Mouse (Mus musculus) CH12.LX (cell line): ENCODE data around the gene Atrip.

Experiments used
- CTCF ChIP-seq, 2 experiments: IDR thresholded peaks in 1 of 2; conservative IDR thresholded peaks in 1 of 2; 2 replicates each; pipeline ENCODE4 v1.5.1; 2011 to 2012; ENCODE audit warnings: low read depth in 2 of 2, low read length in 2 of 2, improper control_type of control experiment in 1 of 2, inconsistent platforms in 1 of 2, mild to moderate bottlenecking in 1 of 2, moderate library complexity in 1 of 2
- JUND ChIP-seq: conservative IDR thresholded peaks from 2 replicates; pipeline ENCODE4 v1.6.1; 2011; ENCODE audit warnings: low read depth, low read length, improper control_type of control experiment
- NELFE ChIP-seq: IDR thresholded peaks from 2 replicates; pipeline ENCODE4 v1.6.1; 2011; ENCODE audit warnings: low read depth, low read length, improper control_type of control experiment

DNA sequence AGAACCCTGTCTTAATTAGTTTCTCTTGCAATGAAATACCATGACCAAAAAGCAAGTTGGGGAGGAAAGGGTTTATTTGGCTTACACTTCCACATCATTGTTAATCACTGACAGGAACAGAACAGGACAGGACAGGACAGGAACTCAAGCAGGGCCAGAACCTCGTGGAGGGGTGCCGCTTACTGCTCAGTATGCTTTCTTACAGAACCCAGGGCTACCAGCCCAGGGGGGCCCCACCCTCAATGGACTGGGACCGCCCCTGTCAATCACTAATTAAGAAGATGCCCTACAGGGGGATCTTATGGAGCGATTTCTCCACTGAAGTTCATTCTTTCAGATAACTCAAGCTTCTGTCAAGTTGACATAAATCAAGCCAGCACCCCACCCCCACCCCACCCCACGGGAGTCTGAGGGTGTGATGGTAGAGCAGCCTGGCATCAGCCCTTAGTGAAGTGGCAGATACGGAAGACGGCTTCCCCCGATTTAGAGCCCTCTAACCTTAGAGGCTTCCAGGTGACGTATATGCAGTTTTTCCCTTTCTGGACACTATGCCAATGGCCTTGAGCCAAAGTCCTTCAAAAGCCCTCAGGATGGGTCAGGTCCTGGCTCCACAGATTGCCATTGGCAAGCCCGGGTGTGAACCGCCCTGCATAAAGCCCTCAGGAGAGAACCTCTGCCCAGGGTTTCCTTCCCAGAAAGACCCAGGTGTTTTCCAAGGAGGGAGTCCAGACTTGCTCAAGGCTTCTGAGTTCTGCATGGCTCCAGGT, 20.0 kb upstream of the Atrip start:
- TF ChIP-seq NELFE, result no peak
- TF ChIP-seq CTCF (conservative IDR thresholded peaks at IDR 0.05 in 1 of 2, IDR thresholded peaks at IDR 0.05 in 1 of 2; ENCODE audit: low read depth in 2 of 2, low read length in 2 of 2), result no peak
- TF ChIP-seq JUND, result no peak
